Mouse (Mus musculus) lung, postnatal 0 days (tissue): ENCODE measurements around the gene Gse1.

Source experiments
- CTCF ChIP-seq: IDR thresholded peaks from 2 replicates; pipeline ENCODE4 v1.5.1; 2016; ENCODE audit warnings: antibody characterized with exemption, mild to moderate bottlenecking
- EP300 ChIP-seq: IDR thresholded peaks from 2 replicates; pipeline ENCODE4 v1.6.1; 2016; ENCODE audit warnings: antibody characterized with exemption, mild to moderate bottlenecking, control low read depth

GRCm38 (mm10) chr8:120186454-120186853, 41.8 kb upstream of the Gse1 start:
- TF ChIP-seq CTCF (no peak), EP300 (0 out of 2 replicates have a peak, but pooled peaks have one; percentile 48)
